ENCODE assay signal across 26 mouse cellular contexts in the genomic region with DNA sequence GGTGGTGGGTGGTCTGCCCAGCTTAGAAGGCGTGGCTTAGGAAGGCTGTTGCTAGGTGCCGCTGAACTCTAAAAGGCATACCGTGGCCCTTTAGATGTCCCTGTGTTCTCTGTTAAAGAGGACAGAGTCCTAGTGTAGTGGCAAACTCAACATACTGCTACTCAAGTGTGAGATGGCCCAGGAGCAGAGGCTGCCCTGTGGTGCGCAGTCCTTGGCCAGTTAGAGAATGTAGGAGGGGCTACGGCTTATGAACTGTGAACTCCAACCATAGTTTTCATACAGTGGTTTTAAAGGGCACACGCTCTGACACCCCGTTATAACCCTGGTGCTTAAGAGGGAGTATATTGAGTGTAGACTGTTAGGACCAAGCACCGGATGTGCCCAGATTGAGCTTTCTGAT. TPM values are rescaled to one million over a fixed set of nuclear protein-coding genes. Genes with fewer than 3 reads are reported as not detected.
DNase-seq lines count a peak whose midpoint lies in the region; ATAC-seq and TF ChIP-seq lines count a peak whose summit lies in the region.
"Had no signal": no experiment of that assay in that cellular context is flagged by ENCODE, and none has a peak within 500 bp of the region (broad histone marks: within the 10 kb centered on the region; RNA-seq: fewer than 3 reads in every experiment).

No protein-coding gene starts in this region.

- no peak overlapping the region for H3K4me2 ChIP-seq in intestine, embryonic 16.5 days (ENCODE audit: low read depth, low read length)
- no peak overlapping the region for H3K4me2 ChIP-seq in intestine, postnatal 0 days (replicated peaks; ENCODE audit: low read depth)
- no peak overlapping the region for H3K4me2 ChIP-seq in kidney, postnatal 0 days (ENCODE audit: low read length)
- H3K4me2 ChIP-seq: forebrain, embryonic 13.5 days; heart, embryonic 13.5 days; hindbrain, embryonic 12.5 days; hindbrain, embryonic 15.5 days had no signal

- WGBS in cerebellum, adult 2 months: 74% methylated on average over 8 of the region's 8 CpGs
- 94% methylated on average over 8 of the region's 8 CpGs for WGBS in intestine, embryonic 16.5 days
- 85% methylated on average over 8 of the region's 8 CpGs for WGBS in intestine, postnatal 0 days
- 91% methylated on average over 8 of the region's 8 CpGs for WGBS in kidney, postnatal 0 days

- DNase-seq in cerebellum, adult 2 months: no peak
- no peak for DNase-seq in cerebellum, adult 8-10 months
- DNase-seq in kidney, postnatal 0 days (ENCODE audit: low spot score): no peak
- DNase-seq in kidney, postnatal 14 days: no peak
- no peak for DNase-seq in embryo, embryonic 9.5 days (ENCODE audit: extremely low spot score)
- DNase-seq: adrenal gland, postnatal 10 days; adrenal gland, postnatal 36 days; cerebellum, adult 18-20 months; cerebellum, postnatal 10 days; cerebellum, postnatal 36 days; embryo, embryonic 11 days; gastrocnemius, postnatal 25 days; heart, adult 18-20 months; heart, postnatal 14 days had no signal

- TF ChIP-seq CTCF in cerebellum, adult 2 months (IDR thresholded peaks at IDR 0.05; ENCODE audit: borderline replicate concordance, insufficient read depth, low read depth, low read length): no peak
- TF ChIP-seq CTCF in intestine, postnatal 0 days (IDR thresholded peaks at IDR 0.05; ENCODE audit: low read depth): no peak
- no peak for TF ChIP-seq CTCF in kidney, postnatal 0 days (IDR thresholded peaks at IDR 0.05; ENCODE audit: low read depth)
- TF ChIP-seq CTCF in E14TG2a.4 (conservative IDR thresholded peaks at IDR 0.05; ENCODE audit: low read length): no peak

- no peaks in the 10 kb centered on the region for H3K9me3 ChIP-seq in intestine, embryonic 16.5 days (ENCODE audit: control insufficient read depth, low read length)
- no peaks in the 10 kb centered on the region for H3K9me3 ChIP-seq in intestine, postnatal 0 days (ENCODE audit: control insufficient read depth)
- H3K9me3 ChIP-seq in kidney, postnatal 0 days (replicated peaks; ENCODE audit: low read length): no peaks in the 10 kb centered on the region
- no peaks in the 10 kb centered on the region for H3K9me3 ChIP-seq in E14TG2a.4 (ENCODE audit: low read length)
- H3K9me3 ChIP-seq: forebrain, embryonic 10.5 days; forebrain, embryonic 13.5 days; G1E; heart, embryonic 13.5 days; hindbrain, embryonic 12.5 days; hindbrain, embryonic 15.5 days had no signal

- no peak for TF ChIP-seq POLR2A in cerebellum, adult 2 months (IDR thresholded peaks at IDR 0.05; ENCODE audit: borderline replicate concordance, insufficient read depth, low read length)

- H3K36me3 ChIP-seq in intestine, embryonic 16.5 days (ENCODE audit: control insufficient read depth, insufficient read depth, low read length): peaks cover 44% of the 10 kb centered on the region
- H3K36me3 ChIP-seq in intestine, postnatal 0 days (ENCODE audit: control insufficient read depth, insufficient read depth): peaks cover 71% of the 10 kb centered on the region
- peaks cover 54% of the 10 kb centered on the region for H3K36me3 ChIP-seq in kidney, postnatal 0 days (ENCODE audit: insufficient read depth, low read length)
- peaks cover 88% of the 10 kb centered on the region for H3K36me3 ChIP-seq in E14TG2a.4 (ENCODE audit: insufficient read depth, low read length)

- H3K4me1 ChIP-seq in cerebellum, adult 2 months (ENCODE audit: control insufficient read depth, insufficient read depth, low read length): peaks cover 57% of the 10 kb centered on the region
- 0 out of 2 replicates have a peak, but pooled peaks cover 2% of the 10 kb centered on the region for H3K4me1 ChIP-seq in intestine, embryonic 16.5 days (ENCODE audit: control insufficient read depth, insufficient read depth, low read length)
- H3K4me1 ChIP-seq in intestine, postnatal 0 days (replicated peaks; ENCODE audit: control insufficient read depth, insufficient read depth, low read length): no peaks in the 10 kb centered on the region
- H3K4me1 ChIP-seq in kidney, postnatal 0 days (replicated peaks; ENCODE audit: insufficient read depth, low read length): peaks cover 8% of the 10 kb centered on the region; the same call in 1 of the 2 replicates
- peaks cover 82% of the 10 kb centered on the region for H3K4me1 ChIP-seq in E14TG2a.4 (replicated peaks; ENCODE audit: low read depth, low read length)

- H3K9ac ChIP-seq in intestine, embryonic 16.5 days (ENCODE audit: low read depth, low read length): no peak overlapping the region
- H3K9ac ChIP-seq in intestine, postnatal 0 days (ENCODE audit: low read depth, low read length): no peak overlapping the region
- no peak overlapping the region for H3K9ac ChIP-seq in kidney, postnatal 0 days (ENCODE audit: low read depth, low read length)
- H3K9ac ChIP-seq: forebrain, embryonic 13.5 days; heart, embryonic 13.5 days; hindbrain, embryonic 12.5 days; hindbrain, embryonic 15.5 days had no signal

- peak overlapping the region; percentile 9 for H3K4me3 ChIP-seq in cerebellum, adult 2 months (replicated peaks; ENCODE audit: insufficient read depth, low read depth, low read length)
- H3K4me3 ChIP-seq in intestine, embryonic 16.5 days (ENCODE audit: low read length): no peak overlapping the region
- no peak overlapping the region for H3K4me3 ChIP-seq in intestine, postnatal 0 days (ENCODE audit: low read depth, low read length)
- no peak overlapping the region for H3K4me3 ChIP-seq in kidney, postnatal 0 days (replicated peaks; ENCODE audit: low read depth, low read length)
- 0 out of 2 replicates have a peak overlapping the region, but pooled peaks have one; percentile 10 for H3K4me3 ChIP-seq in E14TG2a.4 (replicated peaks; ENCODE audit: low read length)
- H3K4me3 ChIP-seq: forebrain, embryonic 10.5 days; forebrain, embryonic 13.5 days; heart, embryonic 13.5 days; hindbrain, embryonic 12.5 days; hindbrain, embryonic 15.5 days had no signal

- ATAC-seq in intestine, embryonic 16.5 days: 0 out of 2 replicates have a peak, but pooled peaks have one; percentile 2
- ATAC-seq in intestine, postnatal 0 days: no peak
- ATAC-seq in kidney, postnatal 0 days (replicated peaks; ENCODE audit: low FRiP score, low read depth): 0 out of 2 replicates have a peak, but pooled peaks have one; percentile 14
- ATAC-seq: forebrain, embryonic 13.5 days; forebrain, embryonic 16.5 days; Patski had no signal

- H3K27ac ChIP-seq in cerebellum, adult 2 months (ENCODE audit: insufficient read depth, low read length): no peak overlapping the region
- H3K27ac ChIP-seq in intestine, embryonic 16.5 days (ENCODE audit: low read length): no peak overlapping the region
- no peak overlapping the region for H3K27ac ChIP-seq in intestine, postnatal 0 days (ENCODE audit: low read depth, low read length)
- H3K27ac ChIP-seq in kidney, postnatal 0 days: no peak overlapping the region
- H3K27ac ChIP-seq: forebrain, embryonic 10.5 days; forebrain, embryonic 13.5 days; heart, embryonic 13.5 days; hindbrain, embryonic 12.5 days; hindbrain, embryonic 15.5 days had no signal

- no peaks in the 10 kb centered on the region for H3K27me3 ChIP-seq in cerebellum, adult 2 months (ENCODE audit: control insufficient read depth, insufficient read depth, low read length)
- H3K27me3 ChIP-seq in intestine, embryonic 16.5 days (replicated peaks; ENCODE audit: control insufficient read depth, insufficient read depth, low read length): no peaks in the 10 kb centered on the region
- H3K27me3 ChIP-seq in intestine, postnatal 0 days (replicated peaks; ENCODE audit: control insufficient read depth, insufficient read depth, low read length): no peaks in the 10 kb centered on the region
- no peaks in the 10 kb centered on the region for H3K27me3 ChIP-seq in kidney, postnatal 0 days (ENCODE audit: insufficient read depth, low read length)
- no peaks in the 10 kb centered on the region for H3K27me3 ChIP-seq in E14TG2a.4 (ENCODE audit: insufficient read depth, low read length)
- H3K27me3 ChIP-seq: forebrain, embryonic 13.5 days; heart, embryonic 13.5 days; hindbrain, embryonic 12.5 days; hindbrain, embryonic 15.5 days; Patski had no signal

RNA-seq across cellular contexts. Expression of a gene that starts 13.0 kb away (rescaled TPM):
- 410 and 458 TPM in 2 replicates for polyA plus RNA-seq in cerebellum, adult 2 months (2012; rRNA removed)
- polyA plus RNA-seq in intestine, embryonic 16.5 days (2015; fragmentation: Nextera tagmentation; extraction: Ambion mirVana): 213 and 215 TPM in 2 replicates
- 138 and 144 TPM in 2 replicates for polyA plus RNA-seq in intestine, postnatal 0 days (2015; fragmentation: Nextera tagmentation; extraction: Ambion mirVana)
- polyA plus RNA-seq in kidney, postnatal 0 days (2015; fragmentation: Nextera tagmentation; extraction: Ambion mirVana): 203 and 220 TPM in 2 replicates

RNA-seq across cellular contexts. Expression of a gene that starts 30.4 kb away (rescaled TPM):
- 9.3 and 11.9 TPM in 2 replicates for polyA plus RNA-seq in cerebellum, adult 2 months (2012; rRNA removed)
- polyA plus RNA-seq in intestine, embryonic 16.5 days (2015; fragmentation: Nextera tagmentation; extraction: Ambion mirVana): not detected in 2 replicates
- polyA plus RNA-seq in intestine, postnatal 0 days (2015; fragmentation: Nextera tagmentation; extraction: Ambion mirVana): not detected in 2 replicates
- not detected in 2 replicates for polyA plus RNA-seq in kidney, postnatal 0 days (2015; fragmentation: Nextera tagmentation; extraction: Ambion mirVana)
- polyA plus RNA-seq: embryonic facial prominence, embryonic 11.5 days; forebrain, embryonic 10.5 days; forebrain, embryonic 13.5 days; forebrain, embryonic 16.5 days; G1E; heart, embryonic 13.5 days; hindbrain, embryonic 12.5 days; hindbrain, embryonic 15.5 days; Patski had no signal

RNA-seq across cellular contexts. Expression of a gene that starts 35.5 kb away (rescaled TPM):
- polyA plus RNA-seq in cerebellum, adult 2 months (2012; rRNA removed): 1.00 and 1.3 TPM in 2 replicates
- polyA plus RNA-seq in intestine, embryonic 16.5 days (2015; fragmentation: Nextera tagmentation; extraction: Ambion mirVana): 5.6 and 5.7 TPM in 2 replicates
- 3.6 TPM in 2 replicates for polyA plus RNA-seq in intestine, postnatal 0 days (2015; fragmentation: Nextera tagmentation; extraction: Ambion mirVana)
- 12.2 and 13.5 TPM in 2 replicates for polyA plus RNA-seq in kidney, postnatal 0 days (2015; fragmentation: Nextera tagmentation; extraction: Ambion mirVana)

Comparison
In these comparisons a context has a peak if more than half of its experiments do, and no peak if none do; other contexts are left out.
1. H3K4me3 ChIP-seq: peak in cerebellum, adult 2 months (single experiment) and E14TG2a.4 (single experiment); none in intestine, embryonic 16.5 days (single experiment), intestine, postnatal 0 days (single experiment) and kidney, postnatal 0 days (single experiment).